ENCODE assay signal across 16 mouse cellular contexts in the genomic region with DNA sequence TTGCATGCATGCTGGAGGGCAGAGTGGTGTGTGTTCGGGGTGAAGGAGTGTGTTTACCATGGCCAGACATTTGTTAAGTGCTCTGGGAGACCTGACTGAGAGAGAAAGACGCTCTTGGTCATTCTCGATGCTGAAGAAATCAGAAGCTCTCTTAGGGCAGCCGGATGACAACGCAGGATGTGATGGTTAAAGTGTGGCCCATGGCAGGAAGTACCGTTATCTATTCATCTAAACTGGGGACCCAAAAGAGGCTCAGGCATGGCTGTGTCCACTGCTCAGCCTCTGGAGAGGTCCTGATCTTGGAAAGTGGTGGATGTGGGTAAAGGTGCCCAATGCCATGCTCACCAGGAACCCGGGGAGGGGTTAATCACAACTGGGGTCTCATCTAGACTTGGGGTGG.
"Had no signal": no experiment of that assay in that cellular context is flagged by ENCODE, and none has a peak within 500 bp of the region (broad histone marks: within the 10 kb centered on the region; RNA-seq: fewer than 3 reads in every experiment).

No protein-coding gene starts in this region.

- H3K36me3 ChIP-seq: limb, embryonic 12.5 days; midbrain, embryonic 10.5 days; neural tube, embryonic 13.5 days had no signal

- H3K4me3 ChIP-seq: limb, embryonic 12.5 days; midbrain, embryonic 10.5 days; neural tube, embryonic 13.5 days had no signal

- ATAC-seq: lung, postnatal 0 days had no signal

- H3K4me2 ChIP-seq: limb, embryonic 12.5 days; neural tube, embryonic 13.5 days had no signal

- H3K9me3 ChIP-seq: limb, embryonic 12.5 days; midbrain, embryonic 10.5 days; neural tube, embryonic 13.5 days had no signal

- H3K9ac ChIP-seq: limb, embryonic 12.5 days; liver, embryonic 14.5 days; neural tube, embryonic 13.5 days had no signal

- H3K4me1 ChIP-seq: neural tube, embryonic 13.5 days had no signal

- DNase-seq: kidney, adult 9 months; kidney, postnatal 36 days; layer of hippocampus, adult 9-11 months; layer of hippocampus, postnatal 36 days; lung, adult 2 months; lung, postnatal 4 days; midbrain, embryonic 14.5 days; right cerebral cortex, adult 18-20 months; right cerebral cortex, postnatal 25 days; thymus, postnatal 4 days had no signal

- H3K27ac ChIP-seq: kidney, postnatal 0 days; limb, embryonic 12.5 days; liver, embryonic 14.5 days; midbrain, embryonic 10.5 days; neural tube, embryonic 13.5 days had no signal

- H3K27me3 ChIP-seq: neural tube, embryonic 13.5 days had no signal
